Mouse (Mus musculus): ENCODE data around the gene Rab3a. TPM values are rescaled to one million over a fixed set of nuclear protein-coding genes. Genes with fewer than 3 reads are reported as not detected.

Gene Rab3a
- polyA plus RNA-seq, 2 experiments from 2014 or later: 7.5 to 9.6 TPM

GRCm38 (mm10) chr8:70802786-70803510, 48.5 kb downstream of the Rab3a start:
- no peak for ATAC-seq

- no peak for ATAC-seq
These were observed 49.4 kb downstream of the Rab3a start for GRCm38 (mm10) chr8:70803761-70804480.

- peak; percentile 64 for ATAC-seq
These were observed 50.2 kb downstream of the Rab3a start, which contains the start of gene Mast3 for GRCm38 (mm10) chr8:70804481-70805206. Gene Mast3 (minus strand): TSS chr8:70805054.

- ATAC-seq: peak; percentile 55
These were observed 52.1 kb downstream of the Rab3a start for GRCm38 (mm10) chr8:70806541-70806940.

GRCm38 (mm10) chr8:70807304-70807703, 52.8 kb downstream of the Rab3a start:
- ATAC-seq: no peak

GRCm38 (mm10) chr8:70808239-70808638, 53.8 kb downstream of the Rab3a start, which contains the start of gene Il12rb1:
Gene Il12rb1 (plus strand): TSS chr8:70808449.
- ATAC-seq: peak; percentile 70

Other genes starting within 250 kb of the Rab3a start
- gene Rex1bd, start 247.9 kb upstream of the Rab3a start, polyA plus RNA-seq (2017; shearing (Covaris generic)): 10 to 100 TPM; 82.2 to 83.2 TPM
- gene Uba52, start 243.9 kb upstream of the Rab3a start, polyA plus RNA-seq (2017; shearing (Covaris generic)): 1,000 to 10,000 TPM; 3,148 to 3,732 TPM
- 100 to 1,000 TPM; 117 to 159 TPM for gene Fkbp8, start 227.0 kb upstream of the Rab3a start, polyA plus RNA-seq (2017; shearing (Covaris generic))
- gene Kxd1, start 226.7 kb upstream of the Rab3a start, polyA plus RNA-seq (2017; shearing (Covaris generic)): 100 to 1,000 TPM; 146 to 173 TPM
- gene Ell, start 215.2 kb upstream of the Rab3a start, polyA plus RNA-seq (2017; shearing (Covaris generic)): 10 to 100 TPM; 41.4 to 50.4 TPM
- 10 to 100 TPM; 26.0 to 58.7 TPM for gene Isyna1, start 160.3 kb upstream of the Rab3a start, polyA plus RNA-seq (2017; shearing (Covaris generic))
- gene Ssbp4, start 145.8 kb upstream of the Rab3a start, polyA plus RNA-seq (2017; shearing (Covaris generic)): 10 to 100 TPM in 1 of 2 experiments, 1 to 10 TPM in 1; 5.9 to 15.0 TPM
- gene Lrrc25, start 138.5 kb upstream of the Rab3a start, polyA plus RNA-seq (2017; shearing (Covaris generic)): under 1 TPM; 0.43 to 0.89 TPM
- not detected for gene Gdf15, start 122.2 kb upstream of the Rab3a start, polyA plus RNA-seq (2017; shearing (Covaris generic))
- 1 to 10 TPM; 7.0 to 9.5 TPM for gene Pgpep1, start 94.3 kb upstream of the Rab3a start, polyA plus RNA-seq (2017; shearing (Covaris generic))
- 10 to 100 TPM; 86.8 to 94.5 TPM for gene Lsm4, start 81.4 kb upstream of the Rab3a start, polyA plus RNA-seq (2017; shearing (Covaris generic))
- gene Jund, start 55.7 kb upstream of the Rab3a start, polyA plus RNA-seq (2017; shearing (Covaris generic)): 10 to 100 TPM in 1 of 2 experiments, 1 to 10 TPM in 1; 7.6 to 23.3 TPM
- under 1 TPM in 1 of 2 experiments, not detected in 1; 0.07 TPM for gene Iqcn, start 51.2 kb upstream of the Rab3a start, polyA plus RNA-seq (2017; shearing (Covaris generic))
- gene Gm3336, start 36.1 kb upstream of the Rab3a start, polyA plus RNA-seq (2017; shearing (Covaris generic)): not detected
- under 1 TPM; 0.66 to 0.94 TPM for gene Pde4c, start 31.0 kb upstream of the Rab3a start, polyA plus RNA-seq (2017; shearing (Covaris generic))
- 10 to 100 TPM; 30.2 to 39.2 TPM for gene Mpv17l2, start 6.3 kb downstream of the Rab3a start, polyA plus RNA-seq (2017; shearing (Covaris generic))
- gene Pik3r2, start 22.0 kb downstream of the Rab3a start, polyA plus RNA-seq (2017; shearing (Covaris generic)): 1 to 10 TPM; 4.3 to 4.5 TPM
- 10 to 100 TPM; 15.1 to 17.5 TPM for gene Mast3, start 50.4 kb downstream of the Rab3a start, polyA plus RNA-seq (2017; shearing (Covaris generic))
- 10 to 100 TPM; 13.7 to 24.7 TPM for gene Il12rb1, start 53.8 kb downstream of the Rab3a start, polyA plus RNA-seq (2017; shearing (Covaris generic))
- 1 to 10 TPM; 3.4 to 3.7 TPM for gene Arrdc2, start 85.0 kb downstream of the Rab3a start, polyA plus RNA-seq (2017; shearing (Covaris generic))
- not detected for gene Kcnn1, start 108.6 kb downstream of the Rab3a start, polyA plus RNA-seq (2017; shearing (Covaris generic))
- gene Ccdc124, start 119.3 kb downstream of the Rab3a start, polyA plus RNA-seq (2017; shearing (Covaris generic)): 10 to 100 TPM; 61.0 to 62.7 TPM
- not detected for gene Slc5a5, start 138.1 kb downstream of the Rab3a start, polyA plus RNA-seq (2017; shearing (Covaris generic))
- over 10,000 TPM in 1 of 2 experiments, 1,000 to 10,000 TPM in 1; 9,999 to 11,110 TPM for gene Rpl18a, start 142.7 kb downstream of the Rab3a start, polyA plus RNA-seq (2017; shearing (Covaris generic))
- gene Map1s, start 151.3 kb downstream of the Rab3a start, polyA plus RNA-seq (2017; shearing (Covaris generic)): 10 to 100 TPM; 13.8 to 17.2 TPM